Mouse (Mus musculus): Measurements from ENCODE around the gene Tmem82.

DNA sequence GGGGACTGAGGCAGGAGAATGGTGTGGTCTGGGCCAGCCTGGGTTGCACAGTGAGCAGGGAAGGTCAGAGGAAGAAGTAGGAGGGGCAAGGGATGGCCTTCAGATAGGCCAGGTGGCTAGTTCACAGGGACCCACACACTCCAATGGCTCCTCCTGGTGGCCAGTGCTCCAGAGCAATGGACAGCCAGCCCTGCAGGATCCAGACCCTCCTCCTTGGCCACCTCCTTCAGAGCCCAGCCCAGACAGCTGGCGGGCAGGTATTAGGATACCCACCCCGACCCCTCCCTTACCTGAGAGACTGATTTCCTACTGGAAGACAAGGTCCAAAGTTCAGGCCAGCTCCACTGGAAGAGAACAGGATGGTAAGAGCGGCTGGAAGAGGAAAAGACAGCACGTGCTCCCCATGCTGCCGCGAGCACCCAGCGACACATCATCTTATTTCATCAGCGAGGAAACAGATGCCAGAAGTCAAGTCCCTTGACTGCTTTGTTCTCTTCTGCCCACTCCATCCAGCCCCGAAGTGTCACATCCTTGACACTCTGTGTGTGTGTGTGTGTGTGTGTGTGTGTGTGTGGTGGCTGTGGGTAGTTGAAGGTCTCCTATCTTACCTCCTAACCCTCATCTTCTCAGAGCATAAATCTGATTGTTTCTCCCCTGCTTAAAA lies 22.7 kb downstream of the Tmem82 start:
- TF ChIP-seq CTCF (IDR thresholded peaks at IDR 0.05; ENCODE audit: low read depth, low read length) (no peak), POLR2A (IDR thresholded peaks at IDR 0.05; ENCODE audit: borderline replicate concordance, low read depth, low read length) (no peak)

Data from bone marrow macrophage, adult 2 months (primary cell).